Mouse (Mus musculus): ENCODE data around the gene Iqschfp. TPM values are rescaled to one million over a fixed set of nuclear protein-coding genes. Genes with fewer than 3 reads are reported as not detected.

Gene Iqschfp
- total and polyA plus RNA-seq, 2 experiments from 2014 or later = not detected

GRCm38 (mm10) chr3:68595316-68595925 is 703.4 kb downstream of the Iqschfp start:
- Histone ChIP-seq H3K27me3 (ENCODE audit: control insufficient read depth, insufficient read depth, low read length) (no peaks in the 10 kb centered on the region), H3K4me2 (ENCODE audit: low read depth, low read length) (no peak overlapping the region), H3K27ac (ENCODE audit: low read depth) (no peak overlapping the region), H3K9ac (replicated peaks; ENCODE audit: low read depth, low read length) (no peak overlapping the region), H3K36me3 (replicated peaks; ENCODE audit: control insufficient read depth, insufficient read depth, low read length) (0 out of 2 replicates have a peak, but pooled peaks cover 15% of the 10 kb centered on the region), H3K4me3 (ENCODE audit: low read depth, low read length) (no peak overlapping the region), H3K9me3 (replicated peaks; ENCODE audit: control insufficient read depth, low read length) (no peaks in the 10 kb centered on the region), H3K4me1 (ENCODE audit: control insufficient read depth, insufficient read depth) (peaks cover 22% of the 10 kb centered on the region)
- TF ChIP-seq EP300 (IDR thresholded peaks at IDR 0.05; ENCODE audit: low read depth) = no peak
- TF ChIP-seq CTCF (IDR thresholded peaks at IDR 0.05; ENCODE audit: low read depth) = no peak
- ATAC-seq (ENCODE audit: insufficient read depth, low read depth) = no peak
- 62% methylated on average over 10 of the region's 10 CpGs for WGBS
- no peak for DNase-seq (ENCODE audit: low spot score)

- Histone ChIP-seq H3K4me2 (ENCODE audit: low read depth, low read length) (no peak overlapping the region), H3K27me3 (ENCODE audit: control insufficient read depth, insufficient read depth, low read length) (no peaks in the 10 kb centered on the region), H3K9me3 (replicated peaks; ENCODE audit: control insufficient read depth, low read length) (no peaks in the 10 kb centered on the region), H3K36me3 (replicated peaks; ENCODE audit: control insufficient read depth, insufficient read depth, low read length) (0 out of 2 replicates have a peak, but pooled peaks cover 12% of the 10 kb centered on the region), H3K27ac (ENCODE audit: low read depth) (no peak overlapping the region), H3K4me3 (ENCODE audit: low read depth, low read length) (no peak overlapping the region), H3K4me1 (ENCODE audit: control insufficient read depth, insufficient read depth) (peaks cover 12% of the 10 kb centered on the region), H3K9ac (replicated peaks; ENCODE audit: low read depth, low read length) (no peak overlapping the region)
- TF ChIP-seq EP300 (IDR thresholded peaks at IDR 0.05; ENCODE audit: low read depth) = no peak
- no peak for TF ChIP-seq CTCF (IDR thresholded peaks at IDR 0.05; ENCODE audit: low read depth)
- WGBS = 97% methylated on average over 4 of the region's 4 CpGs
- DNase-seq (ENCODE audit: low spot score) (no peak), ATAC-seq (ENCODE audit: insufficient read depth, low read depth) (no peak)
Observed at GRCm38 (mm10) chr3:68596938-68597337, 704.9 kb downstream of the Iqschfp start.

GRCm38 (mm10) chr3:68602891-68603290 is 710.9 kb downstream of the Iqschfp start:
- ATAC-seq (ENCODE audit: insufficient read depth, low read depth) (peak; percentile 87), DNase-seq (ENCODE audit: low spot score) (peak; percentile 81)
- H3K9ac ChIP-seq (replicated peaks; ENCODE audit: low read depth, low read length) = no peak overlapping the region
- no peak overlapping the region for H3K4me2 ChIP-seq (ENCODE audit: low read depth, low read length)
- no peaks in the 10 kb centered on the region for H3K36me3 ChIP-seq (replicated peaks; ENCODE audit: control insufficient read depth, insufficient read depth, low read length)
- H3K4me3 ChIP-seq (ENCODE audit: low read depth, low read length) = no peak overlapping the region
- TF ChIP-seq CTCF (IDR thresholded peaks at IDR 0.05; ENCODE audit: low read depth) (no peak), EP300 (IDR thresholded peaks at IDR 0.05; ENCODE audit: low read depth) (no peak)
- no peaks in the 10 kb centered on the region for H3K9me3 ChIP-seq (replicated peaks; ENCODE audit: control insufficient read depth, low read length)
- WGBS = 43% methylated on average over 9 of the region's 9 CpGs
- H3K4me1 ChIP-seq (ENCODE audit: control insufficient read depth, insufficient read depth) = peaks cover 28% of the 10 kb centered on the region
- H3K27me3 ChIP-seq (ENCODE audit: control insufficient read depth, insufficient read depth, low read length) = no peaks in the 10 kb centered on the region
- peak overlapping the region; percentile 72 for H3K27ac ChIP-seq (ENCODE audit: low read depth)

- Histone ChIP-seq H3K36me3 (replicated peaks; ENCODE audit: control insufficient read depth, insufficient read depth, low read length) (no peaks in the 10 kb centered on the region), H3K4me3 (ENCODE audit: low read depth, low read length) (no peak overlapping the region), H3K9me3 (replicated peaks; ENCODE audit: control insufficient read depth, low read length) (no peaks in the 10 kb centered on the region), H3K27ac (ENCODE audit: low read depth) (no peak overlapping the region), H3K9ac (replicated peaks; ENCODE audit: low read depth, low read length) (no peak overlapping the region), H3K4me2 (ENCODE audit: low read depth, low read length) (no peak overlapping the region), H3K4me1 (ENCODE audit: control insufficient read depth, insufficient read depth) (peaks cover 24% of the 10 kb centered on the region), H3K27me3 (ENCODE audit: control insufficient read depth, insufficient read depth, low read length) (no peaks in the 10 kb centered on the region)
- 75% methylated on average over 10 of the region's 10 CpGs for WGBS
- ATAC-seq (ENCODE audit: insufficient read depth, low read depth) (no peak), DNase-seq (ENCODE audit: low spot score) (no peak)
- TF ChIP-seq EP300 (IDR thresholded peaks at IDR 0.05; ENCODE audit: low read depth) (no peak), CTCF (IDR thresholded peaks at IDR 0.05; ENCODE audit: low read depth) (no peak)
Observed at GRCm38 (mm10) chr3:68604467-68604866, 712.4 kb downstream of the Iqschfp start.

GRCm38 (mm10) chr3:68604962-68605361 is 712.9 kb downstream of the Iqschfp start:
- 83% methylated on average over 10 of the region's 10 CpGs for WGBS
- Histone ChIP-seq H3K4me3 (ENCODE audit: low read depth, low read length) (no peak overlapping the region), H3K9me3 (replicated peaks; ENCODE audit: control insufficient read depth, low read length) (no peaks in the 10 kb centered on the region), H3K4me1 (ENCODE audit: control insufficient read depth, insufficient read depth) (peaks cover 25% of the 10 kb centered on the region), H3K36me3 (replicated peaks; ENCODE audit: control insufficient read depth, insufficient read depth, low read length) (no peaks in the 10 kb centered on the region), H3K27ac (ENCODE audit: low read depth) (no peak overlapping the region), H3K4me2 (ENCODE audit: low read depth, low read length) (no peak overlapping the region), H3K27me3 (ENCODE audit: control insufficient read depth, insufficient read depth, low read length) (no peaks in the 10 kb centered on the region), H3K9ac (replicated peaks; ENCODE audit: low read depth, low read length) (no peak overlapping the region)
- DNase-seq (ENCODE audit: low spot score) (no peak), ATAC-seq (ENCODE audit: insufficient read depth, low read depth) (no peak)
- no peak for TF ChIP-seq CTCF (IDR thresholded peaks at IDR 0.05; ENCODE audit: low read depth)
- TF ChIP-seq EP300 (IDR thresholded peaks at IDR 0.05; ENCODE audit: low read depth) = no peak
